Mouse (Mus musculus): ENCODE results near the gene Pcbd1.

- TF ChIP-seq MAFK (IDR thresholded peaks at IDR 0.05; ENCODE audit: insufficient read depth, low read depth, low read length) (no peak), HCFC1 (IDR thresholded peaks at IDR 0.05; ENCODE audit: borderline replicate concordance, insufficient read depth, low read length) (no peak), ZC3H11A (IDR thresholded peaks at IDR 0.05; ENCODE audit: borderline replicate concordance, low read depth, low read length) (no peak), CHD2 (IDR thresholded peaks at IDR 0.05; ENCODE audit: low read depth, low read length) (no peak), ZNF384 (IDR thresholded peaks at IDR 0.05; ENCODE audit: low read depth, low read length) (no peak)
These were observed 19.9 kb upstream of the Pcbd1 start for GRCm38 (mm10) chr10:61069248-61069647.

Measured in ES-E14 (cell line).